Mouse (Mus musculus): ENCODE measurements around the gene Acacb.
A peak's percentile ranks its signal among the peaks of the same experiment; 100 is the strongest.

Acacb gene

DNA sequence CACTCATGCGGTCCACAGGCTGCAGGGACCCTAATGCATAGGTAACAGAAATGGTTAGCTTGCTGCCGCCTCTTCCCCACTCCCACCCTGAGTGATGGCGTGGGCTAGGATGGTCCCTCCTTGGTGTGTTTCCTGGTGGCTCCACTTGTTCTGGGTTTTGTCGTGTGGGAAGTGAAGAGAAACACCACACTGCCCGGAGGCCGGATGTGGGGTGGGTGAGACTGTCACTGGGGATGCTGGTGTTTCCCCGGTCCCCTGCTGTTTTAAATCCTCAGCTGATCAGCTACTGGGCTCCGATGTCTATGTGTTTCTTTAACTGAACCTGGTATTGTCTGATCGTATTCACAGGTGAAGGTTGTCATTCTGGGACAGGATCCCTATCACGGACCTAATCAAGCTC, 10.8 kb upstream of the Acacb start:
- DNase-seq (ENCODE audit: low spot score in 2 of 2) = no peak

DNA sequence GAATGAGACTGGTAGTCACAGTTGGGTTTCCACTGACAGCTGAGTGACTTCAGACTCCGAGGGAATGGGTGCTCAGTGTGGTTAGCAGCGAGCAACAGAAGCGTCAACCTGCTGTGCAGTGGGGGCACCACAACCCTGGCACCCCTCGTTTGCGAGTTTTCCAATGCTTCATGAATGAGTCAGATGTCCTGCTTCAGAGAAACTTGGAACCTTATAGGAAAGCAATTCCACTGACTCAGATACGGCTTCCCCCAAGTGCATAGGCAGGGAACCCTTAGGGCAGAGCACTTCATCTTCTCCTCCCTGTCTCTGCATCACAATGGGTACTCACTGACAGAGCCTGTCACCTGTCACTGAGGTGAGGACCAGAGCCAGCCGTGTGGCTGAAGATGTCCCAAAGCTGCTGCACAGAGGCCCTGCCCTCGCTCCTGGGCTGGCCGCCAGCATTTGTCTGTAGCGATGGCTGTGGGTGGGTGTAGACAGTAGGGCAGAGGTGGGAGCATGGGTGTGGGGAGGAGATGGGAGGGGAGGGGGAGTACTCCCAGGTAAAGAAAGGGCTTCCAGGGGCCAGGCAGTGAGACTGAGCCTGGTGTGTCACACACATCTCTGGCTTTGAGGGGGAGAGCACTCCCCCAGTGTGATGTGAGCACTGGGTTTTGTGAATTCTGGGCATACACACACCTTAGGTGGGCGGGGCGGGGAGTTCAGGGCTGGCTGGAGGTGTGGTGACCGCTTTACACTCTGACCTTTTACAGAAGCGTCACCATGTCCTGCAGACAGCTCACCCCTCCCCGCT, 8.7 kb upstream of the Acacb start:
- no peak for DNase-seq (ENCODE audit: low spot score in 2 of 2)

DNA sequence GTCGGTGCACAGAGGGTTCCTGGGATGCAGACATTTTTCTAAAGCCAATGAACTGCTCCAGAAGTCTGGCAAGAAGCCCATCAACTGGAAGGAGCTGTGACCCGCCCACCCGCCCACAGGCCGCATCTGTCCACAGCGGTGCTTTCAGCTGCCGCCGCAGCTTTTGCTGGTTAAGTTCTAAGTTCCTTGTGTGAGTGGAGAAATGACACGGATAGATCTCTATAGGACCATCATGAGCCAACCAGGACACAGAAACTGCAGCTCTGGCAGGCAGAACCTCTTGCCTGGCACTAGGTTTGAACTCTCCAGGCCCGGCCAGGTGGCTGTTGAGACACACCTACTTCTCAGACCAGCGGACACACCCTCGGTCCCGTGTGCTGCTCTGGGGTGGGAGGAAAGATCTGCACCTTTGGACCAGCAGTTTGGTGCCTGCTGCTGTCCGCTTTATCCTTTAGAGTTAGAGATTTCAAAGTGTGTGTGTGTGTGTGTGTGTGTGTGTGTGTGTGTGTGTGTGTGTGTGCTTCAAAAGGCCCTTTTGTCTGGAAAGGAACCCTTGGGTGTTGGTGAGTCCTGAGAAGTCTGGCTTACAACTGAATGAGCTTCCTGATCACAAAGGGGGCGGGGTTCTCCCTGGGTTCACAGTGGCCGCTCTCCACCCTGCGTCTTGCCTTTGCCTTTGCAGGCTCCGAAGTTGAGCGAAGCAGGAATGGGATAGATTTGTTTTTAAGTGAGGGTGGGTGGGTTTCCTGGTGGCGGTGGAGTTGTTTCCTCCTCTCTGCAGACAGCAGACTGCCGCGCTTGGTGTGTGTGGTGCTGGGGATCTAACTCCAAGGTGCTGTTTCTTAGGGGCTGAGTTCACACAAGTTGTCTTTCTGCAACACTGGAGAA, 7.8 kb upstream of the Acacb start:
- DNase-seq (ENCODE audit: low spot score in 2 of 2) = no peak

DNA sequence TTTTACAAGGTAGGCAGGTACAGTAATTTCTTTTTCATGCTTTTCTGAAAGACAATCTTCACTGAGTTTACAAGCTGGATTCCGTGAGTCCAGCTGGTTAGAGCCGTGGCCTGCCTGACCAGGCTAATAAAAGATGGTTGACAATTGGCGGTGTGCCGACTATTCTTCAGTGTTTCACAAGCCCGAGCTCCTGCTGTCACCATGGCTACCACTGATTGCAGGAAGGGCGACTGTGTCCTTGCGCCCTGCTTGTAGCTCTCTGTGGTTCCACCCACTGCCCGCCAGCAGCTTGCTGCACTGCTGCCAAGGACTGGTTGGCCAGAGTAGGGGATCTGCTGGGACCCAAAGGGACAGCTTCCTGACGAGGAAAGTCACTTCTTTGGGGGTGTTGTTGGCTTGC, 7.2 kb upstream of the Acacb start:
- peak in 1 of 2 experiments; percentile 22 for DNase-seq (ENCODE audit: low spot score in 2 of 2)

DNA sequence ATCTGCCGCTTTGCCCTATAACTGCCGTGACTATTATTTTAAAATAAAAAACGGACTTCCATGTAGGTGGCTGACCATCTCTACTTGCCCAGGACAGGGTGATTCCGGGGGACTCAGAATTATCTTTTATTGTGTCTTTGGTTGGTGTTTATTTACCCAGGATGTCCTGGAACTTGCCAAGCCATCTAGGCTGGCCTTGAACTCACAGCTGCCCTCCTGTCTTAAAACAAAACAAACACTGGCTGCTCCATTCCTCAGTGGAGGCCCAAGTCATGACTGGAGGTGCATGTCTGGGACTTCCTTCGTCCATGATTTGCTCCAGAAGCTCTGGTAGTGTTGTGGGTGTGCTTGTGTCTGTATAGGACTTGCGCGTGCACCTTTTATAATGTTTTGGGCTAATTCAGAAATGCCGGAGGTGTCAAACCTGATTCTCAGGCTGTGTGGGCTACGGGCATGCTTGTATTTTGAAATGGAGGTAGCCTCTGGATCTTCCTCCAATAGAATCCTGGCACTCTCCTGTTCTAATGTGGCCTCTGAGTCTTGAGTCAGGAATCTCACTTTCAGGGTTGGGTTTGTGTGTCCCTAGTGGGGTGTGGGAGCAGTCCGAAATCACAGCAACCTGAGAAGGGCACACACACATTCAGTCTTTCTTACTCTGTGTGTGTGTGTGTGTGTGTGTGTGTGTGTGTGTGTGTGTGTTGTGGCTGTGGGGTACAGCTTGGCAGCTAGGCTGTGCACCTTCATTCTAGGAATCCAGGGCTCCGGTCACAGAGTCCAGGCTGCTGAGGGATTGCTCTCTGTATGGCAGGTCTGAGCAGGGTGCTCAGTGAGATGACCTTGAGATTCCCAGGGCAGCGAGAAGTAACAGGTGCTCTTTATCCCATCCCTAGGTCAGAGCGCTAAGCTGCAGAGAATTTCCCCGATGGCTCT, 973 bp downstream of the Acacb start:
- no peak for DNase-seq (ENCODE audit: low spot score in 2 of 2)

DNA sequence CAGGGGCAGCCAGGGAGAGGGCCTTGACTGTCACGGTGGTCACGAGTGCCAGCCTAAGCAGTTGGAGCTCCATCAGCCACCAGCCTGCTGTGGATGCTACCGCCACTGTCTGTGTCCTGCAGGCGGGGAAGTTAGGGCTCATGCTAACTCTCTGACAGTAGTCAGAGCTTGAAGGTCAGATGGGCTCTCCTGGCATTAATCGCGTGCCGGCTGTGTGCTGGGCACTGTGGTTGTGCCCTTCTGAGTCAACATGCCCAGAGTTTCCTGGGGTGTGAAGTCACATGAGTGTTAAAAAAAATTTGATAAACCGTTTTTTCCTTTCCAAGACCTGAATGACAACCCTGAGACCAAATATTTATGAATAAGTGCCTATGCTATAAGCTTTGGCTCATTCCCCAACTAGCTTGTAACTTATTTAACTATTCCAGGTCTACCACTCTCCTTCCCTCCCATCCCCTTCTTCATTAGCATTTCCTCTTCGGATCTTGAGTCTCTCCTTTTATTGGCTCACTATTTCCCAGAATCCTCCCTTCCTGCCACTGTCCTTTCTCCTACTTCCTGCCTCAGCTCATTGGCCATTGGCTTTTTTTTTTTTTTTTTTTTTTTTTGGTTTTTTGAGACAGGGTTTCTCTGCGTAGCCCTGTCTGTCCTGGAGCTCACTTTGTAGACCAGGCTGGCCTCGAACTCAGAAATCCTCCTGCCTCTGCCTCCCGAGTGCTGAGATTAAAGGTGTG, 6.2 kb downstream of the Acacb start:
- no peak for DNase-seq (ENCODE audit: low spot score in 2 of 2)

DNA sequence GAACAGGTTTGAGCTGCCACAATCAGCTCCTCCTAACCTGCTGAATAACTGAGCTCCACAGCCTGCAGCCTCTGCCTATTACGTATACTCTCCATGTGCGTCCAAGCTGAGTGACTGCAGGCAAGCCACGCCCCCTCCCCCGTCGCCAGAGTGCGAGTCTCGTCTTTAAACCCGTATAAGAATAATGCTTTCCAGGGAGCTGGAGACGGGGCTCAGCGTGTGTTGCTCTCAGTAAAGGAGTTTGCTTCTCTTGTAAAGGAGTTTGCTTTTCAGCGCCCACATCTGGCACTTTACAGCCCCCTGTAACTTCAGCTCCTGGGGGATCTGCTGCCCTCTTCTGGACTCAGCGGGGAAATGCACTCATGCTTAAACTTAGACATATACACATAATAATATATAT, 7.2 kb downstream of the Acacb start:
- DNase-seq (ENCODE audit: low spot score in 2 of 2) = no peak

DNA sequence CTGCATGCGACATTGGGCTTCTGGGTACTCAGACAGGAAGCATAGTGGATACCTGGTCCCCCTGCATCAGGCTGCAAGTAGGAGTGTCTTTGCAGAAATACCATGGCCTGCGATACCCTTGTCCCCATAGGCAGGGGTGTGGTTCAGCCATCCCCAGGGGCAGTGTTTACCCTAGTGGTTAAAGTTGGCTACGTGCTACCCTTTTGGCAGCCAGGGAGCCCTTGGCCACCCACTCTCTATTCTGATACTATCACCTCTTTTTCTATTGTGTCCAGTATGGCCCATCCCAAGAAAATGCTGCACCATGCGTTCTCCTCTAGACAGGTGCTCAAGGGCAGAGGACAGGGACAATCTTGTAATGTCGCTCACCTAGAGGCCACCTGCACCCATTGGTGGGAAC, 8.4 kb downstream of the Acacb start:
- DNase-seq (ENCODE audit: low spot score in 2 of 2) = no peak

DNA sequence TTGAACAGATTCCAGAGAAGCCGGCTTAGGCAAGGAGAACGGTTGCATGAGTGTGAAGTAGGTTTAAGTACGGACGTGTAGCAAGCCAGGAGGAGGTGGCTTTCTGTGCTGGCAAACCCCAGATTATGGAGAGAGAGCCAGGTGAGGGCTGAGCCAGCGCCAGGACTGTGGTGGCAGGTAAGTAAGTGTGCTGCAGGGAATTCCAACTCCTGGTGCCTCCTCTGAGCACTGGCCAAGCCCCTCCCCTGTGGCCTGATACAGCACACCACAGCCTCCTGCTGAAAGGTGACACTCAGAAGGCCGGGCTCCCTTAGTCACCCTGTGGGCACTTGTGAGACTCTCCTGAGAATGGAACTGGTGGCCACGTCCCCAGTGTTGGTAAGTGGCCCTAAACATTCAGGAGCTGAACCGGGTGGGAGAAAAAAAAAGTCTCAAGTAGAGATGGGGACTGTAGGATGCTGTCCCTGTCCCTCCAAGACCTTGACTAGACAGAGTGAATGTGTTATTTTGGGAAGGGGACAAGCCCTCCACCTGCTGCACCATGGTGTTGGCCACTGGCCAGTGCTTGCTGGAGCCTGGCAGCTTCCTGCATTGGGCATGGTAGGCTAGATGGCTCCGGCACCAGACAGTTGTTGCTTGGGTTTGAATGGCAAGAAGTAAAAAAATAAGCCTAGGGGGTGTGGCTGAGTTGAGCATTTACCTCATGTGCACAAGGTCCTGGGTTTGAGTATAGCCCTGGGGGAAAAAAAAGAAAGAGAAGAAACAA, 9.0 kb downstream of the Acacb start:
- no peak for DNase-seq (ENCODE audit: low spot score in 2 of 2)

DNA sequence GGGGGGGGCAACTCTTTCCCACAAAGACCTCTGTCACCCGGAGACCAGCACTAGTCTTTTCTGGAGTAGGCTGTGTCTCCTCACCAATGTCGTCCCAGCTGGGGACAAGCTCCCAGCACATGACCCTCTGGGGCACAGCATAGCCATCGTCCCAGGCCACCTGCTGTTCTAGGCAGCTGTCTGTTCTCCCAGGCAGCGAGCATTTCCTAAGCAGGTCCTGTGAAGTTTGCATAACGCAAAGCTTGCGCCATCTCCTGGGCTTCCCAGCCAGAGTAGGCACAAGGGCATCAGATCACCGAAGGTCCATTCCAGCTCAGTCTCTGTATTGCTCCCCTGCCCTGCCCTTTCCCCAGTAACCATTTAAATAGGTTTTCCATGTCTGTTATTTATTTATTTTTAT, 10.9 kb downstream of the Acacb start:
- DNase-seq (ENCODE audit: low spot score in 2 of 2) = no peak

DNA sequence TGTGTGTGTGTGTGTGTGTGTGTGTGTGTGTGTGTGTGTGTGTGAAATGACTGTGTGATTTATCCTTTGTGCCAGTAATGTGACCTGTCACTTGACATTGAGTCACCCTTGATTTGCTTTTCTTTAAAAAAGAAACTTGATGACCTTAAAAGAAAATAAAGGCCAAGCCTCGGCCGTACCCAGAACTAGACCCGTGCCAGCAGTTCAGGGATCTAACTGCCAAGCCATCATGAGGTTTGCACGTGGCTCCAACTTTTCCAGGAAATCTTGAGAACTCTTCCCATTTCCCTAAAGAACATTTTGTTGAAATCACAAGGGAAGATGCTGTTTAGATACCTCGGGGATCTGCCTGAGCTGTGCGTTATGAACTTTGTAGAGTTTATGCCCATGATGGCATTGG, 15.1 kb downstream of the Acacb start:
- DNase-seq (ENCODE audit: low spot score in 2 of 2) = no peak

DNA sequence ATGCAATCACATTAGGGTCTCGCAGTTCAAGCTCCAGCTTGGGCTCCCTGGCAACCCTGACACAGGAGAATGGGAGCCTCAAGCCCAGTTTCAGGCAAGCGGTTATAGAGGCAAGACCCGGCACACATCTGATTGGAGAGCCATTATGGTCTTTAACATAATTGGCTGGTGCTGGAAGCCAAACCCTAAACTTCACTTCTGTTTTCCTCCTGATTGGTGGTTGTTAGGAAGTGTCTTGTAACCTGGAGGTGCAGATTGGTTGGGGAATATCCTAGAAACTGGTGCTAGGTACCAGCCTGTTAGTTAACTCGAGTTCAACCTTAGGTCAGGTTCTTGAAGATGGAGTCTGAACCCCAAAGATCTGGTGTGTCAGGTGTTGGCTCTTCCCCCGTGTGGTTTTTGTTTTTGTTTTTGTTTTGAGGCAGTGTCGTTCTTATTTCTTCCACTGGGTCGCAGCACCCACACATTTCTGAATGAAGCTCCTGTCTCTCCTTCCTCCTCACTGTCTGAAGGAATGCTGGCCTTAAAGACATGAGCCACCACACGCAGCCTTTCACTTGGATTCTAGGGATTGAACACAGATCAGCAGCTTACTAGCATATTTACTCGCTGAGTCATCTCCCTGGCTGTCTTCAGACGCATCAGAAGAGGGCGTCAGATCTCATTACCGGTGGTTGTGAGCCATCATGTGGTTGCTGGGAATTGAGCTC, 15.9 kb downstream of the Acacb start:
- DNase-seq (ENCODE audit: low spot score in 2 of 2) = no peak

DNA sequence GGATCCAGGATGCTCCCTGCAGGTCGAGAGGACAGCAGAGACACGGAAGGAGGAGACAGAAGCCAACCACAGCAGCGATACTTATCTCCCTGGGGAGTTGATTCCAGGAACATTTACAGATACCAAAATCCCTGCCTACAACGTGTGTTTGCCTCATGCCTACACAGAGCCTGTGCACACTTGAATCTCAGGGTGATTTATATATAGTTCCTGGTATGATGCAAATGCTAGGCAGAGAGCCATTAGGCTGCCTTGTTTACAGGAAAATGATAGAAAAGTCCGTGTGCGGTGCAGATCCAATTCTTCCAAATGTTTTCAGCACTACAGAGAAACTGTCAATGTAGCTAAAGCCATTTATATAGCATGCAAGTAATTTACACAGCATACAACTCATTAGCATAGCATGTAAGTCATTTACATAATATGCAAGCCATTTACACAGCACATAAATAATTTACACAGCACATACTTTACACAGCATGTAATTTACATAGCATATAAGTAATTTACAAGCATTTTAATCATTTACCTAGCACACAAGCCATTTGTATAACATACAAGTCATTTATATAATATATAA, 16.9 kb downstream of the Acacb start:
- DNase-seq (ENCODE audit: low spot score in 2 of 2) = no peak

DNA sequence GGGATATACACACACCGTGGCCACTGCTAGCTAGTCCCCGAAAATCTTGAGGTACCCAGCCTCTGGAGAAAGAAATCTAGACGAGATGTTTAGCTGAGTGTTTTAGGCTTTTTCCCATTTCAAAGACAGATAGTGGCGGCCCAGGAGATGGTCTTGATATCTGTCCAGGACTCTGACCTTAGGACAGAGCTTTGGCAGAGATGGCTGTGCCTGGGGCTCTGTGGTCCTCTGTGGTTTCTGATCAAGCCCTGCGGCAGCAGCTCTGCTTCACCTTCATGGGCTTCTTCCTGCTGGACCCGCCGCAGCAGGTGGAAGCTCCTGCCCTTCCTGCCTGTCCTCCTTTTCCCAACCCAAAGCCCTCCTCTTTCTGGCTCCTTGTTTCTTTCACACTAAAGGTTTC, 24.0 kb downstream of the Acacb start:
- no peak for DNase-seq (ENCODE audit: low spot score in 2 of 2)

DNA sequence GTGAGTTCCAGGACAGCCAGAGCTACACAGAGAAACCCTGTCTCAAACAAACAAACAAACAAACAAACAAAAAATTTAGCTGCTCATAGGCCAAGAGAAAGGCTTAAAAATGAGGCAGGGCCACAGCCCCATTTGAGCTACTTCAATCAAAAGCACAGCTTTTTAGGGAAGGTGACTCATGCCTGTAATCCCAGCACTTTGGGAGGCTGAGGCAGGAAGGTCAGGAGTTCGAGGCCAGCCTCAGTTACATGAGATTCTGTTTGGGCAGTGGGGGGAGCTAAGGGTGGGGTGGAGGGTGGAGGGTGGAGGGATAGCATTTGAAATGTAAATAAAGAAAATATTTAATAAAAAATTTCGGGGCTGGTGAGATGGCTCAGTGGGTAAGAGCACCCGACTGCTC, 26.6 kb downstream of the Acacb start:
- no peak for DNase-seq (ENCODE audit: low spot score in 2 of 2)

DNA sequence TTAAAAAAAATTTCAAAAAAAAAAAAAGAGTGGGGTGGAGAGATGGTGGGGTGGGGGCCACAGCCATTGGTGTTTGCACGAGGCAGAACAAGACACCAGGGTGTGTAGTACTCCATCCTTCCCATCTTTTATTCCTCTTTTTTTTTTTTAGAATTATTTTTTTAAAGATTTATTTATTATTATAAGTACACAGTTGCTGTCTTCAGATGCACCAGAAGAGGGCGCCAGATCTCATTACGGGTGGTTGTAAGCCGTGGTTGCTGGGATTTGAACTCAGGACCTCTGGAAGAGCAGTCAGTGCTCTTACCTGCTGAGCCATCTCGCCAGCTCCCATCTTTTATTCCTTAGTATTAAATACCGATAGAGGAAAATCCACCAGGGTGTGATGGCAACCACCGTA, 27.1 kb downstream of the Acacb start:
- no peak for DNase-seq (ENCODE audit: low spot score in 2 of 2)

DNA sequence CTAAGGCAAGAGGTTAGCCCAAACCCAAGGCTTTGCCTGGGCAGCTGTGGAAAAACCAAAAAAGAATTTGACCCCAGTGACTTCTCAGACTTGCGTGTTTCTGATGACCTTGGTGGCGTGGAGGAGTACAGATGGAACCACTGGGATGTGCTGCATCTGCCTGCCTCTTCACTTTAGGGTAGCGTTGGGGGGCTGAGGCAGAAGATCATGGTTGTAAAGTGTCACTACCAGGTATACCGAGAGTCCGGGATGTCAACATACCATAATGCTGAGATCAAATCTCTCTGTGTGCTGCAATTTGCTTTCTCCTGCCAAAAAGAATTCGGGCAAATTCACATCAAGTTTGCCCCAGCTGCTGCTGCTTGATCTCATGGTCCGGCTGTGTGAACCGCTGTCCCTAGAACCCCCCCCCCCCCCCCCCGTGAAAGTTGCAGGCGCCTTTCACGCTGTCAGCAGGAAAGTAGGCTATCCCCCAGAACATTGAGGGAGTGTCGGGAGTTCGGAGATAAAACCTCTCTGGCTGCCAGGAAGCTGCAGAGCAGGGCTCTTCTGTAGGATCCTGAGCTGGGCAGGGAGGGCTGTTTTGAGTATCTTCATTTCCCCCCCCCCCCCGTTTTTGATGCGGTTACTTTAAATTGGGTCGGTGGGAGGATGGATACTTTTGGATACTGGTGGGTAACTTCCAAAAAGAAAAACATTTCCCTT, 27.7 kb downstream of the Acacb start:
- DNase-seq (ENCODE audit: low spot score in 2 of 2) = no peak

DNA sequence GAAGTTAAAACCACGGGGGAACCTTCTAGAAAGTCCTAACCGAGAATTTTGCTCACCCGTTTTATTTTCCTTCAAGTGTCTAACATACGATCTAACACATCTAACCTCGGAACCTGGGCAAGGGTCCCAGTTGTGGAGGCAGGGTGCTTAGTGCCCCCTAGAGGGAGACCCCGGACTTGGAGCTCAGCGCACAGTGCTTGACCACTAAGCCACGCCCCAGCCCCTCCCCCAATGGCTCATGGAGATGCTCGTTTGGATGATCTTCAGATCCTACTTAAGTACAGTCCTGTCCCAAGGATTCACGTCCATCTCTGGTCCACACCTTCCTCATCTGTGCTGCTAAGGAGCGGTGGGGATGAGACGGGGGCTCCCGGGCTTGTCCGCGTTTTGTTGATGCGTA, 28.3 kb downstream of the Acacb start:
- no peak for DNase-seq (ENCODE audit: low spot score in 2 of 2)

DNA sequence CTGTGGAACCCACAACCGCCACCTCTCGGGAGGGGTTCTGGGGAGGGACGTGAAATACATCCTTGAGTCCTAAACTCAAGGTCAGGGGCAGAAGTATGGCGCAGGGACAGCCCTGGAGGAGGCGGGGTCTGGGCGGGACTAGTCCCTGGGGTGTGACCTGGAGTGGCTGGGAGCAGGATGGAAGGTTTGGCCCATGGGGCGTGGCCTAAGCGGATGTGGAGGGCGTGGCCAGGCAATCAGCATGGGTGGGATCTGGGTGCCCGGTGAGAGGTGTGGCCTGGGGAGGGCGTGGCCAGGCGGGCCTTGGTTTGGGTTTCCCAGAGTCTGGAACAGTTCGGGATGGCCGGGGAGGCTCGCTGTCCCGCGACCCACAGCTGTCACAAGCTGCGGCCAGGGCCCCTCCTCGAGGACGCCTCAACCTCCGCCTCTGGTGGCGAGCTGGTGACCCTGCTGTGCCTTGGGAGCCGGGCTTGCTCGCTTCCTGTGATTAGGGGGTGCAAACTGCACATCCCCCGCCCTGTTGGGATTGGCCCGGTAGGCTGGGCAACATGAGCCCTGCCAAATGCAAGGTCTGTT, 29.3 kb downstream of the Acacb start:
- DNase-seq (ENCODE audit: low spot score in 2 of 2) = peak; percentile 88

Data from spleen, postnatal 4 days (tissue).